Mouse (Mus musculus) embryonic fibroblast, embryonic 13.5 days (primary cell): ENCODE data around the gene Lag3. TPM values are rescaled to one million over a fixed set of nuclear protein-coding genes. Genes with fewer than 3 reads are reported as not detected.
A peak's percentile ranks its signal among the peaks of the same experiment; 100 is the strongest.

Experiments used
- H3K27ac ChIP-seq: 2 replicates; pipeline ENCODE4 v1.5.1; 2012; ENCODE audit warnings: low read length, control low read depth, inconsistent platforms; ENCODE audit not compliant: insufficient read depth
- H3K4me1 ChIP-seq: 2 replicates; pipeline ENCODE4 v1.6.1; 2011; ENCODE audit warnings: low read length; ENCODE audit not compliant: control insufficient read depth, insufficient read depth
- H3K4me3 ChIP-seq: 2 replicates; pipeline ENCODE4 v1.5.1; 2011; ENCODE audit warnings: mild to moderate bottlenecking, control low read depth, low read length; ENCODE audit not compliant: insufficient read depth
- CTCF ChIP-seq: IDR thresholded peaks from 2 replicates; pipeline ENCODE4 v1.5.1; 2011; ENCODE audit warnings: mild to moderate bottlenecking, control low read depth, low read length, moderate library complexity, borderline replicate concordance; ENCODE audit not compliant: insufficient read depth
- POLR2A ChIP-seq: IDR thresholded peaks from 2 replicates; pipeline ENCODE4 v1.6.1; 2011; ENCODE audit warnings: low read depth, mild to moderate bottlenecking, control low read depth, low read length, moderate library complexity
- polyA plus RNA-seq: library from polyadenylated mRNA; stranded (reverse); fragments of >200 nt; gene quantifications from 2 replicates; pipeline ENCODE4 v1.2.4, GENCODE M21; 2011; ENCODE audit warnings: low read depth; ENCODE audit not compliant: missing spikeins, insufficient read length

Gene Lag3
- polyA plus RNA-seq, 1 experiment, result 1.2 TPM

GRCm38 (mm10) chr6:124936681-124937080 lies 25.2 kb upstream of the Lag3 start:
- Histone ChIP-seq H3K27ac (no peak overlapping the region), H3K4me1 (no peaks in the 10 kb centered on the region), H3K4me3 (no peak overlapping the region)
- TF ChIP-seq CTCF, result no peak
- TF ChIP-seq POLR2A, result no peak

DNA sequence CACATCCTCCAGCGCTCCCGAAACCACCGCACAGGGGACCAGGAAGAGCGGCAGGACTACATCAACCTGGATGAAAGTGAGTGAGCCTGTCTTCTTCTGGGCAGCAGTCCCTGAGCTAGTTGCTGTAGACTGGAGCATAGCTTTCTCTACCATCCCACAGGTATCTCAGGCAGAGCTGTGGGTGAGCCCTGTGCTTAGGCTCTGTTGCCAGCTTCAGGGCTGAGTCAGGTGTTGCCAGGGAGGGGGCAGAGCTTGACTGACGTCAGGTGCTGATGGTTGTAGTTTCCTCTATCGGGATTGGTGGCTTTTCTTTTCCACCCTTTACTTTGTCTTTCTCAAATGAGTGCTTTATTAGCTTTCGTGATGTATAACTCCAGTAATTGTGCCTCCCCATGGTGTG lies 23.2 kb upstream of the Lag3 start:
- Histone ChIP-seq H3K4me3 (no peak overlapping the region), H3K27ac (no peak overlapping the region), H3K4me1 (no peaks in the 10 kb centered on the region; the same call in 1 of the 2 replicates)
- TF ChIP-seq POLR2A (no peak), CTCF (no peak)

DNA sequence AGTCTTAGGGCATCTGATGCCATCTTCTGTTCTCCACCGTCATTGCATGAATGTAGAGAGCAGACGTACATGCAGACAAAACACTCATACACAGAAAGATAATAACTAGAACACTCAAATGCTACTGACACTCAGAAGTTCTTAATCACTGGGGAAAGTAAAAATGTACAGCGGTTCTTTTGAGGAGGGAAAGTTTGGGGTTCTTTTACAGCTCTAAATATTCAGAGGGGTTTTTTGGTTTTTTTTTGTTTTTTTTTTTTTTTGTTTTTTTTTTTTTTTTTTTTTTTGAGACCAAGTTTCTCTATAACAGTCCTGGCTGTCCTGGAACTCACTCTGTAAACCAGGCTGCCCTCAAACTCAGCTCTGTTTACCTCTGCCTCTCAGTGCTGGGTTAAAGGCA lies 21.6 kb upstream of the Lag3 start:
- Histone ChIP-seq H3K27ac (no peak overlapping the region), H3K4me1 (no peaks in the 10 kb centered on the region; the same call in 1 of the 2 replicates), H3K4me3 (peak overlapping the region; percentile 61; the same call in 1 of the 2 replicates)
- TF ChIP-seq CTCF, result no peak
- no peak for TF ChIP-seq POLR2A

DNA sequence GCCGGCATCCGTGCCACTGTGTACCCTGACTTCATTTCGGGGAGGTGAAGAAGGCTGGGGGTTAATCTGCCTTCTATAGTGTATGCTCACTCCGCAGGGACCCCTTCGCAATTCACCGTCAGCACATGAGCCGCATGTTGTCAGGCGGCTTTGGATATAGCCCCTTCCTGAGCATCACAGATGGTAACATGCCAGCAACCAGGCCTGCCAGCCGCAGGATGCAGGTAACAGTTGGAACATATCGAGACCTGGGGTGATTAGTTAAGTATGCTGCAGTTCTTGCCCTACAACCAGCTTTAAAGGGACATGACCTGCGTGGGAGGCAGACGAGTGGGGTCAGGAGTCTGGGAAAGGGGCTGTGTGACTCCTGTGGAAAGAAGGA lies 20.8 kb upstream of the Lag3 start:
- Histone ChIP-seq H3K4me3 (peak overlapping the region; percentile 61), H3K4me1 (no peaks in the 10 kb centered on the region; the same call in 1 of the 2 replicates), H3K27ac (no peak overlapping the region)
- TF ChIP-seq CTCF (no peak), POLR2A (no peak)

DNA sequence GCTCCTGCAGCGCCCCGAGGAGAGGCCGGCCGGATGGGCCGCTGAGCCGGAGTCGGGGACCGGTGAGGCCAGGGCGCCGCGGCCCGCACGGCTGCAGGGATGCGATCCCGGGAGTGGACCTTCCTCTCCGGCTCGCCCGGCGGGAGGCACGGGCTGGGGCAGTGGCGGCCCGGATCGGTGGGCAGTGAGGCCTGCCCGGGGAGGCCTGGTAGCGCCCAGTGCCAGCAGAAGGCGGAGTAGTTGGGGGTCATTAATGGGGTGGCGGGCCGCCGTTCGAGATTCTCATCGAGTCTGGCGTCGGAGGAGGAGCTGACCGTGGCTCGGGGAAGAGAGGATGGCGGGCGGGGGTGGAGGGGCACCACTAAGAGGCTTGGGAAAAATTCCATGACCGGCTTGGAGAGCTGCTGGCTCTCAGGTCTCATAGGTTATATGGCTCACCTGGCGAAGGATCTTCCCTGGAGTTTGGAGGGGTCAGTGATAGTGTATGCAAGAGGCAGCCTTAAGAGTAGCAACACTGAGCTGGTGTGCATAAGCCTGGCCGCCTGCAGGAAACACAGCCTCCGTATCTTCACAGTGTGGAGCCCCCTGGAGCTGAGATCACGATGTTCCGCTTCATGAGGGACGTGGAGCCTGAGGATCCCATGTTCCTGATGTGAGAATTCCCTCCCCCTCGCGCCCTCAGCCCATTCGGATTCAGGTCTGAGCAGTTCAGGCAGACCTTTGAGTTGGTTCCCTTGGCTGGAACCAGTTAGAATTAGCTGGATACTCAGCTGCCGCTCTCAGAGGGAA lies 20.2 kb upstream of the Lag3 start:
- Histone ChIP-seq H3K4me3 (peak overlapping the region; percentile 61), H3K27ac (peak overlapping the region; percentile 89), H3K4me1 (no peaks in the 10 kb centered on the region; the same call in 1 of the 2 replicates)
- TF ChIP-seq POLR2A (0 out of 2 replicates have a peak, but pooled peaks have one; percentile 5), CTCF (peak; percentile 40; the same call in 1 of the 2 replicates)

DNA sequence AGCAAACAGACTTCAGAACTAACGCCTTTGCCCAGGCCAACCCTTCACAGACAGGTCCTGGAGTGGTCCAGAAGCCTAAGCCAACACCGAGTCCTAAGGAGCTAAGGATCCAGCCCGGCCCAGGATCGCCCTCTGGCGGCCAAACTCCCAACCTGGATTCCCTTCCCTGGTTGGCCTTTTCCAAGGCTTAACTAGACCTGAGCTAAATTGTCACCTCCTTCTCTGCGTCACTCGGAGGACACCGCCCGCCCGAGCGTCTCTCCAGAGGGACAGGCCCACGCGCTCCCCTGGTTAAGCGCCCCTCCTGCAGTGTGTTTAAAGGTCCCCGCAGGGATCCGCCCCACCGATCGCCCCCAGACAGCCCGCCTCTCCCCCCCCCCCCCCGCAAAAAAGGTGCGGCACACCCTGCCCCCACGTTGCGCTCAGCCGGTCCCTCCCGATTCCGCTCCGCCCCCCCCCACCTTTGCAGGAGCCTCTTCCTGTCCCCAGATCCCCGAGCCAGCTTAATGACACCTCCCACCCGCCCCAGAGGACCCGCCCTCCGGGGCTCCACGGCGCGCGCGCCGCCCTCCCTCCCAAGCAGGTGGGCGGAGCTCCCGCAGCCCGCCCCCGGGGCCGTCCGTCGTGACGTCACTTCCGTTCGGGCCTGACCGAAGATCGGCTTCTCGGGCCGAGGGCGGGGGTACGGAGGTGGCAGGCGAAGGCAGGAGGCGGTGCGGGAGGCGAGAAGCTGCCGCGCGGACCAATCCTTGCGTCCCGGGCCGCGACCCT lies 19.4 kb upstream of the Lag3 start, which contains the start of gene Mlf2:
Gene Mlf2 (plus strand): TSS at position 633 of the 771 bp plus-strand sequence.
- peak within 1 kb of the TSS; percentile 61 for H3K4me3 ChIP-seq
- peaks cover 3% of the 10 kb centered on the region for H3K4me1 ChIP-seq
- TF ChIP-seq CTCF (peak; percentile 77), POLR2A (peak; percentile 96)
- peak within 1 kb of the TSS; percentile 89 for H3K27ac ChIP-seq

- TF ChIP-seq CTCF (no peak), POLR2A (no peak)
- Histone ChIP-seq H3K4me3 (peak overlapping the region; percentile 15), H3K4me1 (peaks cover 6% of the 10 kb centered on the region), H3K27ac (peak overlapping the region; percentile 89)
Measured at GRCm38 (mm10) chr6:124930231-124930630, 18.7 kb upstream of the Lag3 start.

GRCm38 (mm10) chr6:124925941-124926340 lies 14.4 kb upstream of the Lag3 start:
- TF ChIP-seq CTCF (no peak), POLR2A (peak; percentile 29; the same call in 1 of the 2 replicates)
- Histone ChIP-seq H3K4me3 (no peak overlapping the region), H3K27ac (no peak overlapping the region), H3K4me1 (peaks cover 6% of the 10 kb centered on the region)

- peaks cover 10% of the 10 kb centered on the region for H3K4me1 ChIP-seq
- no peak for TF ChIP-seq POLR2A
- TF ChIP-seq CTCF, result no peak
- H3K4me3 ChIP-seq, result no peak overlapping the region
Measured at GRCm38 (mm10) chr6:124925173-124925793, 13.8 kb upstream of the Lag3 start.

More at GRCm38 (mm10) chr6:124925173-124925793, 13.8 kb upstream of the Lag3 start:
- no peak overlapping the region for H3K27ac ChIP-seq
